Mouse (Mus musculus) MN1 (cell line): ENCODE results near the gene Lipc.

Experiments
- DNase-seq: peaks from one replicate; pipeline ENCODE4 v3.0.0-alpha.2; 2016; ENCODE audit warnings: low spot score

Lipc gene

GRCm38 (mm10) chr9:70952126-70952525 lies at the start of gene Lipc:
Gene Lipc (minus strand): TSS chr9:70952226.
- DNase-seq: no peak

- DNase-seq: no peak
Measured at GRCm38 (mm10) chr9:70999161-70999560, 47.1 kb upstream of the Lipc start.

- DNase-seq: peak; percentile 14
Measured at GRCm38 (mm10) chr9:70998719-70999118, 46.7 kb upstream of the Lipc start.

- DNase-seq: no peak
Measured at GRCm38 (mm10) chr9:70993326-70993725, 41.3 kb upstream of the Lipc start.

- peak; percentile 45 for DNase-seq
Measured at GRCm38 (mm10) chr9:70991401-70991800, 39.4 kb upstream of the Lipc start.

GRCm38 (mm10) chr9:70987210-70987609 lies 35.2 kb upstream of the Lipc start:
- DNase-seq: no peak

- no peak for DNase-seq
Measured at GRCm38 (mm10) chr9:70982991-70983480, 31.0 kb upstream of the Lipc start.

- no peak for DNase-seq
Measured at GRCm38 (mm10) chr9:70981721-70982120, 29.7 kb upstream of the Lipc start.

- no peak for DNase-seq
Measured at GRCm38 (mm10) chr9:70979641-70980040, 27.6 kb upstream of the Lipc start.

GRCm38 (mm10) chr9:70979171-70979570 lies 27.1 kb upstream of the Lipc start:
- no peak for DNase-seq

- DNase-seq: no peak
Measured at GRCm38 (mm10) chr9:70977392-70977791, 25.4 kb upstream of the Lipc start.

GRCm38 (mm10) chr9:70975921-70976320 lies 23.9 kb upstream of the Lipc start:
- DNase-seq: no peak

GRCm38 (mm10) chr9:70973286-70973685 lies 21.3 kb upstream of the Lipc start:
- no peak for DNase-seq

GRCm38 (mm10) chr9:70969244-70969643 lies 17.2 kb upstream of the Lipc start:
- DNase-seq: no peak

GRCm38 (mm10) chr9:70965999-70966994 lies 14.3 kb upstream of the Lipc start:
- no peak for DNase-seq

- DNase-seq: no peak
Measured at GRCm38 (mm10) chr9:70965422-70965821, 13.4 kb upstream of the Lipc start.

GRCm38 (mm10) chr9:70965011-70965410 lies 13.0 kb upstream of the Lipc start:
- DNase-seq: no peak

GRCm38 (mm10) chr9:70963461-70963891 lies 11.4 kb upstream of the Lipc start:
- DNase-seq: no peak

GRCm38 (mm10) chr9:70962781-70963455 lies 10.9 kb upstream of the Lipc start:
- no peak for DNase-seq

GRCm38 (mm10) chr9:70960301-70960700 lies 8.3 kb upstream of the Lipc start:
- DNase-seq: no peak

- no peak for DNase-seq
Measured at GRCm38 (mm10) chr9:70959866-70960265, 7.8 kb upstream of the Lipc start.

- DNase-seq: no peak
Measured at GRCm38 (mm10) chr9:70959447-70959846, 7.4 kb upstream of the Lipc start.

GRCm38 (mm10) chr9:70958381-70958780 lies 6.4 kb upstream of the Lipc start:
- DNase-seq: no peak
